Mouse (Mus musculus) mouse embryonic stem cell (cell line): ENCODE data around the gene 1700003E16Rik.

Experiments used
- in situ Hi-C, 2 experiments: fragments of 300-500 bp; cut with MboI; formaldehyde crosslinking; loops; 1 replicate in 1 of 2; 3 replicates in 1 of 2; pipeline ENCODE4 v1.14.3; 2019 to 2020; ENCODE audit warnings: low sequenced_read_pairs in 2 of 2, low pct_unique_long_range_greater_than_20kb in 1 of 2, mixed read lengths in 1 of 2; ENCODE audit not compliant: unreplicated experiment in 1 of 2

1700003E16Rik gene

GRCm38 (mm10) chr6:83156259-83156684 is at the start of gene 1700003E16Rik, which contains the start of gene Wdr54:
Gene 1700003E16Rik, plus strand, starts transcription at chr6:83156404.
Gene Wdr54, minus strand, starts transcription at chr6:83156397.
- in situ Hi-C loops = loop anchor here in 1 of 2 experiments (5.0 kb wide), 1 partner anchor 164 kb away; no protein-coding TSS in a partner anchor

GRCm38 (mm10) chr6:83107566-83108400 is 48.4 kb upstream of the 1700003E16Rik start:
- in situ Hi-C loops = no loop called here

GRCm38 (mm10) chr6:83108762-83109668 is 47.2 kb upstream of the 1700003E16Rik start, which contains the start of gene Mrpl53:
Gene Mrpl53, plus strand, starts transcription at chr6:83109040.
- in situ Hi-C loops = no loop called here

GRCm38 (mm10) chr6:83111510-83112136 is 44.6 kb upstream of the 1700003E16Rik start:
- in situ Hi-C loops = no loop called here

- in situ Hi-C loops = no loop called here
Observed at GRCm38 (mm10) chr6:83115011-83115671, 41.1 kb upstream of the 1700003E16Rik start, which contains the start of gene Mogs. Gene Mogs, plus strand, starts transcription at chr6:83115496.

- in situ Hi-C loops = no loop called here
Observed at GRCm38 (mm10) chr6:83115682-83116372, 40.4 kb upstream of the 1700003E16Rik start.

GRCm38 (mm10) chr6:83116373-83117164 is 39.6 kb upstream of the 1700003E16Rik start:
- in situ Hi-C loops = no loop called here

GRCm38 (mm10) chr6:83117165-83117438 is 39.1 kb upstream of the 1700003E16Rik start:
- in situ Hi-C loops = no loop called here

GRCm38 (mm10) chr6:83117616-83118015 is 38.6 kb upstream of the 1700003E16Rik start:
- in situ Hi-C loops = no loop called here

- in situ Hi-C loops = no loop called here
Observed at GRCm38 (mm10) chr6:83118369-83118768, 37.8 kb upstream of the 1700003E16Rik start.

- in situ Hi-C loops = no loop called here
Observed at GRCm38 (mm10) chr6:83118825-83119733, 37.1 kb upstream of the 1700003E16Rik start.

GRCm38 (mm10) chr6:83119734-83120051 is 36.5 kb upstream of the 1700003E16Rik start:
- in situ Hi-C loops = no loop called here

GRCm38 (mm10) chr6:83120930-83121862 is 35.0 kb upstream of the 1700003E16Rik start, which contains the start of gene Wbp1:
Gene Wbp1, minus strand, starts transcription at chr6:83121559.
- in situ Hi-C loops = no loop called here

- in situ Hi-C loops = no loop called here
Observed at GRCm38 (mm10) chr6:83121863-83122710, 34.1 kb upstream of the 1700003E16Rik start.
